Mouse (Mus musculus) lung, postnatal 0 days (tissue): ENCODE data around the gene Mcts1.
A peak's percentile ranks its signal among the peaks of the same experiment; 100 is the strongest.

Source experiments
- CTCF ChIP-seq: IDR thresholded peaks from 2 replicates; pipeline ENCODE4 v1.5.1; 2016; ENCODE audit warnings: antibody characterized with exemption, mild to moderate bottlenecking
- EP300 ChIP-seq: IDR thresholded peaks from 2 replicates; pipeline ENCODE4 v1.6.1; 2016; ENCODE audit warnings: antibody characterized with exemption, mild to moderate bottlenecking, control low read depth

GRCm38 (mm10) chrX:38654681-38655080, 54.3 kb downstream of the Mcts1 start:
- TF ChIP-seq CTCF = peak; percentile 57
- TF ChIP-seq EP300 = no peak
